Mouse (Mus musculus): ENCODE results near the gene Rgs9. TPM values are rescaled to one million over a fixed set of nuclear protein-coding genes. Genes with fewer than 3 reads are reported as not detected.

The Rgs9 gene
- polyA plus RNA-seq, 1 experiment from 2014 or later: 0.13 TPM

GRCm38 (mm10) chr11:109334773-109335172, 36.8 kb upstream of the Rgs9 start:
- no peak overlapping the region for H3K4me3 ChIP-seq (ENCODE audit: low read depth, low read length)
- ATAC-seq (ENCODE audit: low read depth): no peak
- 68% methylated on average over 4 of the region's 4 CpGs for WGBS (ENCODE audit: insufficient replicate concordance)
- no peaks in the 10 kb centered on the region for H3K36me3 ChIP-seq (ENCODE audit: control insufficient read depth, insufficient read depth)
- no peak overlapping the region for H3K27ac ChIP-seq (ENCODE audit: low read length)
- H3K27me3 ChIP-seq (ENCODE audit: control insufficient read depth, insufficient read depth, low read depth, low read length): no peaks in the 10 kb centered on the region
- peaks cover 7% of the 10 kb centered on the region; the same call in 1 of the 2 replicates for H3K4me1 ChIP-seq (ENCODE audit: control insufficient read depth, low read depth, low read length)
- no peaks in the 10 kb centered on the region for H3K9me3 ChIP-seq (replicated peaks; ENCODE audit: control insufficient read depth, low read length)
- no peak overlapping the region for H3K4me2 ChIP-seq (ENCODE audit: low read depth, low read length)
- no peak overlapping the region for H3K9ac ChIP-seq (ENCODE audit: low read depth, low read length)

- Histone ChIP-seq H3K36me3 (ENCODE audit: control insufficient read depth, insufficient read depth) (no peaks in the 10 kb centered on the region), H3K4me2 (ENCODE audit: low read depth, low read length) (no peak overlapping the region), H3K9me3 (replicated peaks; ENCODE audit: control insufficient read depth, low read length) (no peaks in the 10 kb centered on the region), H3K9ac (ENCODE audit: low read depth, low read length) (no peak overlapping the region), H3K27me3 (ENCODE audit: control insufficient read depth, insufficient read depth, low read depth, low read length) (no peaks in the 10 kb centered on the region), H3K27ac (ENCODE audit: low read length) (no peak overlapping the region), H3K4me3 (ENCODE audit: low read depth, low read length) (no peak overlapping the region), H3K4me1 (ENCODE audit: control insufficient read depth, low read depth, low read length) (peaks cover 7% of the 10 kb centered on the region; the same call in 1 of the 2 replicates)
- 60% methylated on average over 6 of the region's 6 CpGs for WGBS (ENCODE audit: insufficient replicate concordance)
- peak; percentile 14; the same call in 1 of the 2 replicates for ATAC-seq (ENCODE audit: low read depth)
These were observed 34.8 kb upstream of the Rgs9 start for GRCm38 (mm10) chr11:109332722-109333121.

GRCm38 (mm10) chr11:109331424-109331824, 33.5 kb upstream of the Rgs9 start:
- H3K4me2 ChIP-seq (ENCODE audit: low read depth, low read length): peak overlapping the region; percentile 66
- peak overlapping the region; percentile 28 for H3K9ac ChIP-seq (ENCODE audit: low read depth, low read length)
- no peaks in the 10 kb centered on the region for H3K9me3 ChIP-seq (replicated peaks; ENCODE audit: control insufficient read depth, low read length)
- H3K4me1 ChIP-seq (ENCODE audit: control insufficient read depth, low read depth, low read length): peaks cover 7% of the 10 kb centered on the region; the same call in 1 of the 2 replicates
- ATAC-seq (ENCODE audit: low read depth): peak; percentile 91
- no peak overlapping the region for H3K27ac ChIP-seq (ENCODE audit: low read length)
- WGBS (ENCODE audit: insufficient replicate concordance): 5% methylated on average over 6 of the region's 6 CpGs
- no peaks in the 10 kb centered on the region for H3K36me3 ChIP-seq (ENCODE audit: control insufficient read depth, insufficient read depth)
- H3K27me3 ChIP-seq (ENCODE audit: control insufficient read depth, insufficient read depth, low read depth, low read length): no peaks in the 10 kb centered on the region
- H3K4me3 ChIP-seq (ENCODE audit: low read depth, low read length): peak overlapping the region; percentile 45

GRCm38 (mm10) chr11:109330706-109331393, 32.9 kb upstream of the Rgs9 start:
- Histone ChIP-seq H3K4me3 (ENCODE audit: low read depth, low read length) (peak overlapping the region; percentile 45; the same call in 1 of the 2 replicates), H3K27ac (ENCODE audit: low read length) (no peak overlapping the region), H3K4me1 (ENCODE audit: control insufficient read depth, low read depth, low read length) (peaks cover 7% of the 10 kb centered on the region; the same call in 1 of the 2 replicates), H3K27me3 (ENCODE audit: control insufficient read depth, insufficient read depth, low read depth, low read length) (no peaks in the 10 kb centered on the region), H3K9me3 (replicated peaks; ENCODE audit: control insufficient read depth, low read length) (no peaks in the 10 kb centered on the region), H3K4me2 (ENCODE audit: low read depth, low read length) (peak overlapping the region; percentile 66; the same call in 1 of the 2 replicates), H3K36me3 (ENCODE audit: control insufficient read depth, insufficient read depth) (no peaks in the 10 kb centered on the region), H3K9ac (ENCODE audit: low read depth, low read length) (no peak overlapping the region)
- peak; percentile 8 for ATAC-seq (ENCODE audit: low read depth)
- WGBS (ENCODE audit: insufficient replicate concordance): 23% methylated on average over 17 of the region's 17 CpGs

- H3K4me1 ChIP-seq (ENCODE audit: control insufficient read depth, low read depth, low read length): peaks cover 7% of the 10 kb centered on the region; the same call in 1 of the 2 replicates
- WGBS (ENCODE audit: insufficient replicate concordance): 57% methylated on average over 4 of the region's 4 CpGs
- H3K9ac ChIP-seq (ENCODE audit: low read depth, low read length): no peak overlapping the region
- ATAC-seq (ENCODE audit: low read depth): no peak
- H3K4me2 ChIP-seq (ENCODE audit: low read depth, low read length): no peak overlapping the region
- H3K4me3 ChIP-seq (ENCODE audit: low read depth, low read length): no peak overlapping the region
- H3K27ac ChIP-seq (ENCODE audit: low read length): no peak overlapping the region
- no peaks in the 10 kb centered on the region for H3K27me3 ChIP-seq (ENCODE audit: control insufficient read depth, insufficient read depth, low read depth, low read length)
- H3K36me3 ChIP-seq (ENCODE audit: control insufficient read depth, insufficient read depth): no peaks in the 10 kb centered on the region
- H3K9me3 ChIP-seq (replicated peaks; ENCODE audit: control insufficient read depth, low read length): no peaks in the 10 kb centered on the region
These were observed 31.4 kb upstream of the Rgs9 start for GRCm38 (mm10) chr11:109329331-109329730.

- H3K27me3 ChIP-seq (ENCODE audit: control insufficient read depth, insufficient read depth, low read depth, low read length): no peaks in the 10 kb centered on the region
- no peaks in the 10 kb centered on the region for H3K9me3 ChIP-seq (replicated peaks; ENCODE audit: control insufficient read depth, low read length)
- no peak overlapping the region for H3K27ac ChIP-seq (ENCODE audit: low read length)
- H3K4me2 ChIP-seq (ENCODE audit: low read depth, low read length): no peak overlapping the region
- no peak overlapping the region for H3K4me3 ChIP-seq (ENCODE audit: low read depth, low read length)
- peaks cover 7% of the 10 kb centered on the region; the same call in 1 of the 2 replicates for H3K4me1 ChIP-seq (ENCODE audit: control insufficient read depth, low read depth, low read length)
- no peaks in the 10 kb centered on the region for H3K36me3 ChIP-seq (ENCODE audit: control insufficient read depth, insufficient read depth)
- ATAC-seq (ENCODE audit: low read depth): no peak
- H3K9ac ChIP-seq (ENCODE audit: low read depth, low read length): no peak overlapping the region
- WGBS (ENCODE audit: insufficient replicate concordance): 66% methylated on average over 10 of the region's 10 CpGs
These were observed 30.0 kb upstream of the Rgs9 start for GRCm38 (mm10) chr11:109327952-109328351.

- no peak for ATAC-seq (ENCODE audit: low read depth)
- no peak overlapping the region for H3K4me3 ChIP-seq (ENCODE audit: low read depth, low read length)
- WGBS (ENCODE audit: insufficient replicate concordance): 40% methylated on average over 3 of the region's 3 CpGs
- H3K27me3 ChIP-seq (ENCODE audit: control insufficient read depth, insufficient read depth, low read depth, low read length): no peaks in the 10 kb centered on the region
- H3K36me3 ChIP-seq (ENCODE audit: control insufficient read depth, insufficient read depth): no peaks in the 10 kb centered on the region
- no peak overlapping the region for H3K4me2 ChIP-seq (ENCODE audit: low read depth, low read length)
- H3K9me3 ChIP-seq (replicated peaks; ENCODE audit: control insufficient read depth, low read length): no peaks in the 10 kb centered on the region
- H3K4me1 ChIP-seq (ENCODE audit: control insufficient read depth, low read depth, low read length): peaks cover 7% of the 10 kb centered on the region; the same call in 1 of the 2 replicates
- no peak overlapping the region for H3K27ac ChIP-seq (ENCODE audit: low read length)
- H3K9ac ChIP-seq (ENCODE audit: low read depth, low read length): no peak overlapping the region
These were observed 29.5 kb upstream of the Rgs9 start for GRCm38 (mm10) chr11:109327381-109327780.

GRCm38 (mm10) chr11:109326270-109326669, 28.3 kb upstream of the Rgs9 start:
- Histone ChIP-seq H3K27ac (ENCODE audit: low read length) (no peak overlapping the region), H3K36me3 (ENCODE audit: control insufficient read depth, insufficient read depth) (no peaks in the 10 kb centered on the region), H3K9me3 (replicated peaks; ENCODE audit: control insufficient read depth, low read length) (no peaks in the 10 kb centered on the region), H3K4me3 (ENCODE audit: low read depth, low read length) (no peak overlapping the region), H3K9ac (ENCODE audit: low read depth, low read length) (no peak overlapping the region), H3K4me2 (ENCODE audit: low read depth, low read length) (no peak overlapping the region), H3K27me3 (ENCODE audit: control insufficient read depth, insufficient read depth, low read depth, low read length) (no peaks in the 10 kb centered on the region), H3K4me1 (ENCODE audit: control insufficient read depth, low read depth, low read length) (peaks cover 3% of the 10 kb centered on the region; the same call in 1 of the 2 replicates)
- 45% methylated on average over 13 of the region's 13 CpGs for WGBS (ENCODE audit: insufficient replicate concordance)
- ATAC-seq (ENCODE audit: low read depth): no peak

GRCm38 (mm10) chr11:109320361-109320933, 22.5 kb upstream of the Rgs9 start:
- Histone ChIP-seq H3K9ac (ENCODE audit: low read depth, low read length) (no peak overlapping the region), H3K4me1 (ENCODE audit: control insufficient read depth, low read depth, low read length) (no peaks in the 10 kb centered on the region), H3K27me3 (ENCODE audit: control insufficient read depth, insufficient read depth, low read depth, low read length) (no peaks in the 10 kb centered on the region), H3K36me3 (ENCODE audit: control insufficient read depth, insufficient read depth) (no peaks in the 10 kb centered on the region), H3K4me3 (ENCODE audit: low read depth, low read length) (no peak overlapping the region), H3K9me3 (replicated peaks; ENCODE audit: control insufficient read depth, low read length) (no peaks in the 10 kb centered on the region), H3K27ac (ENCODE audit: low read length) (no peak overlapping the region), H3K4me2 (ENCODE audit: low read depth, low read length) (no peak overlapping the region)
- no peak for ATAC-seq (ENCODE audit: low read depth)
- WGBS (ENCODE audit: insufficient replicate concordance): 64% methylated on average over 8 of the region's 8 CpGs

All from liver, embryonic 16.5 days (tissue).